Mouse (Mus musculus): ENCODE data around the gene Polr3h.
"Not testable (repeated sequence)": the region's sequence is repeated elsewhere in the genome, so short reads cannot be mapped to it uniquely, and the experiment has no call there.

The Polr3h gene

DNA sequence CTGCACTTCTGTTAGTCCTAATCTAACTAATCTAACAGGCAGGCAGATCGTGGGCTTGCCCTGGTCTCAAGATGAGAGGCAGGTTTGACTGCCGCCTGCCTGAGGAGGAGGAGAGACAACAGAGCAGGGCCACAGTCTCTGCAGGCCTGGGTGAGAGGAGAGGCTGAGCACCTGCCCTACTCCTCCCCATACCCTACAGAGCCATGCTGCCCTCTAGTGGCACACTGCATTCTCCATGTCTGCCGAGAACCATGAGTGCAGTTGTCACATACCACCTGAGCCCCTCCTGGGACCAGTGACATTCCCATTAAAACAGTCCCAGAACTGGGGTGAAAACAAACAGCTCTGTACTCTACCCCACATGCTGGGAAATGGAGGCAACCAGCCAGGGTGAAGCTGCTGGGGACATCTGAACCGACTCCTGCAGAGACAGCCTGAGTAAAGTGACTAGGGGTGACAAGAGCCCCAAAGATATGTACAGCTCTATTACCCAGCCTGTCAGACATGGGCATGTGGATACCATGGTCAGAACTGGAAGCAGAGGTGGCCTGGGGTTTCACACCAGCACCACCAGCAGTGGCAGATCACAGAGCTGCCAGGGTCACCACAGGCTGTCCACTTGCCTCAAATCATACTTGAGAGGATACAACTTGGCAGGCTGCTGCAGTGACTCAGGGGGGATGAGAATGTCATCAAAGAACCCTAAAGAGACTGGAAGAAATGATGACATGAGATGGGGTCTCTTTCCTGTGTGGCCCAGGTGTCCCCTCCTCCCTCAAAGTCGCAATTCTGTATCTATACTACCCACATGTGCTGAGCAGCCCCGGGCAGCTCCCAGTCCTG, 8.2 kb downstream of the Polr3h start:
- no peak for DNase-seq (ENCODE audit: extremely low spot score, low read depth, low spot score)

DNA sequence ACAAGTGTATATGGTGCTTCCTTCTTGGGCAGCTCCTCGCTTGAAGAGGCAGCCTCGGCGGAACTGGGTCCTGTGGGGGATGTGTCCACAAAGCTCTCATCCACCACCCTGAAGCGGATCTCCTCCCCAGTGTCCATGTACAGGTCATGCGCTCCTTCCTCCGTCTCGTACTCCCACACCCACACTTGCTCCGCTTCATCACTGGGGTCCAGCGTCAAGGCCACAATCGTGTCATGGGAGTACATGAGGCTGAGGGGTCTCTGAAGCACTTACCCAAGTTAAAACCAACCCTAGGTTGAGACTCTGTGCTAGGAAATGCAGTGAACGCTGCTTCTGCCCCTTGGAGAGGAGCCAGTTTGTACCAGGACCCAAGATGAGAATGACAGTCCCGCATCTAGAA, 8.8 kb downstream of the Polr3h start:
- DNase-seq (ENCODE audit: extremely low spot score, low read depth, low spot score) = no peak

DNA sequence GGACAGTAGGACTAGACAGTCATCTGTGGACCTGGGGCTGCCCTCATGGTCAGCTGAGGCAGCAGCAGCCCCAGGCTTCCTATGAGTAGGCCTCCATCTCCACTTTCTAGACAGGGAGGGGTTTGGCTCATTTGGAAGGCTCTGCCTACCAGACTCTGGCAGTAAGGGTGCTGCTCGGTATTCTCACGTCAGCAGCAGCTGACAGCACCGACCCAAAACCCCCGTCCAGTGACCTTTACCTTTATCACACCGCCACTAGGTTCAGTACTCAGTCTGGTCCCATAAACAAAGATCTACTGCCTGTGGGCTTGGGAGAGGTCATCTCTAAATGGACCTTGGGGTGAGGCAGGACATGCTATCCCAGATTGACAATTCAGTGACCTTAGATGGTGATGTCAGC, 10.4 kb downstream of the Polr3h start:
- no peak for DNase-seq (ENCODE audit: extremely low spot score, low read depth, low spot score)

DNA sequence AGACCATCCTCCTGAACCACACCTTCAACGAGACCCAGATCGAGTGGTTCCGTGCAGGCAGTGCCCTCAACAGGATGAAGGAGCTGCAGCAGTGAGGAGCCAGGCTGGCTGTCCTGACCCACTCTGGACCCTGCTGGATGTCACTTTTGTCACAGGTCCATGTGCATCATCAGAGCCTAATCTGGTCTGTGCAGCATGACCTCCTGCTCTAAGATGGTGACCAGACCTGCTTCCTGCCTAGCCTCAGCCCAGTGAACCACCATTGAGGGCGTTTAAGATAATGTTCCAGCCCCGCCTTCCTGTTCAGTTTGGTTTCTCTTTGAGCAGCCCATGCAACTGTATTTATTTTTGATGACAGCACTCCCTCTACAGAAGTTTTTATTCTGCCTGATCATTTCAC, 11.4 kb downstream of the Polr3h start:
- DNase-seq (ENCODE audit: extremely low spot score, low read depth, low spot score) = no peak

DNA sequence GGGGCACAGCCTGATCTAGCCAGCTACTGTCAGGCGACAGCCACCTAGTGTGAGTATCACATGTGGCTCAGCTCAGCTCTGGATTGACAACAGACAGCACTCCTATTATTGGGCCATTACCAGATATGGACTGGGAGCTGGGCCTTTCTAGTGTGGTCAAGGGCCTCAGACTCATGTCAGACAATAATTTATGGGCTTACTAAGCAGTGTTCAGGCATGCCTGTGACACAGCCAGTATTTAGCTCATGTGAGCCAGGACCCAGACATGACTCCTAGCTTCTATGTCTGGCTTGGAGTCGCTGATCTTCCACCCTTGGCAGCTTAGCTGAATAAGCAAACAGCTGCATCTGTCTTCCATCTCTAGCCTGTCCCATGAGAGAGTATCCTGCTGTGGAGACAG, 13.5 kb downstream of the Polr3h start:
- DNase-seq (ENCODE audit: extremely low spot score, low read depth, low spot score) = no peak

DNA sequence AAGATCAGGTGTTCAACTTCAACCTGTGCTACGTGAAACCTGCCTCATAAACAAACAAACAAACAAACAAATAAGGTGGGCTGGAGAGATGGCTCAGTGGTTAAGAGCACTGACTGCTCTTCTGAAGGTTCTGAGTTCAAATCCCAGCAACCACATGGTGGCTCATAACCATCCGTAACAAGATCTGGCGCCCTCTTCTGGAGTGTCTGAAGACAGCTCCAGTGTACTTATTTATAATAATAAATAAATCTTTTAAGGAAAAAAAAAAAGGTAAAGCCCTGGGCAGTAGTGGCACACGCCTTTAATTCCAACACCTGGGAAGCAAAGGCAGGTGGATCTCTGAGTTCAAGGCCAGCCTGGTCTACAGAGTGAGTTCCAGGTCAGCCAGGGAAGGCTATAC, 17.3 kb downstream of the Polr3h start:
- DNase-seq (ENCODE audit: extremely low spot score, low read depth, low spot score) = not testable (repeated sequence)

DNA sequence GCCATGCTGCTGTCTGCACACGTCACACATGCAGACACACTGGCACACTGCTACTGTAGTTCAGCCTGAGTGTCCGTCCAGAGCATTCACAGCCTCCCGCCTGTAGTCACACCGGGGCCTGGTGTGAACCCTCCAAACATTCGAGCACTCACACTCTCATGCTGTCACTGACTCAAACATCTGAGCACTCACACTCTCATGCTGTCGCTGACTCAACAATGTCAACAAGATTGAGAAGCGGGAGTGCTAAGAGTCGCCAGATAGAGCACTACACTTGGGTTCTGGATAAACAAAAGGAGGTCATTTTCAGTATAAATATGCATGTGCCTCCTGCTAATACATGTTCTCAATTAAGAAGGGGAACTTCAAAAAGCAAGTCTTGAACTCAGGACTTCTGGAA, 18.1 kb downstream of the Polr3h start:
- DNase-seq (ENCODE audit: extremely low spot score, low read depth, low spot score) = no peak

DNA sequence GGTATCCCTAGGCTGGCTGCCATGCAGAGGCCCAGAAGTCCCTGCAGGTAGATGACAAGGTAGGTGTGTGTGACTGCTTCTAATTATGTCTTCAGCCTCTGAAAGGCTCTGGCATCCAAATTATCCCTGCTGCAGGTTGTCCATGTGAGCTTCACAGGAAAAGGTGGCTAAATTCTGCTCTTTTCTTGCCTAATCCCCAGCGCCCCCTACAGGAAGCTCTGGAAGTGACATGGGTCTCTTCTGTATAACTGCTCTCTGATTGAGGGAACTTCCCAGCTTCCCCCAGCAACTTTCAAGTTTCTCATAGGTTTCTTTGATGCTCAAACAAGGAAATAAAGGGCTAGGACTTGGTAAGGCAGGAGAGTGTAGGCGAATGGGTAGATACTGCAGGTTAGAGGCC, 21.1 kb downstream of the Polr3h start:
- no peak for DNase-seq (ENCODE audit: extremely low spot score, low read depth, low spot score)

DNA sequence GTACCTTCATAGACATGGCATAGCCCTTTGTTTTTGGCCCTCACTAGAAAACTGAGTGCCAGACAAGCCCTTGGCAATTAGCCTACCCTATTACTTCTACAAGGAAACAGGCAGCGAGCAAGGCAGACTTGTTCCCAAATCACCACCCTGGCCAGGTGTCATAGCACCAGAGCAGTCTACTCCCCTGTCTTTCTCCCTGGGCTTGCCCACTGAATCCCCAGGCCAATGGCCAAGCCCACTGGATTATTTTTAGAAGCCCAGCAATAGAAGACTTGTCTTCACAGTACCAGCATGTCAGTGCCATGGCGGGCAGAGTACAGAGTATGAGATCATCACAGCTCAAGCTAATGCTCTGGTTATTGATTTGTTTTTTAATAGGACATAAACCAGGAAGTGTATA, 27.3 kb downstream of the Polr3h start:
- DNase-seq (ENCODE audit: extremely low spot score, low read depth, low spot score) = no peak

DNA sequence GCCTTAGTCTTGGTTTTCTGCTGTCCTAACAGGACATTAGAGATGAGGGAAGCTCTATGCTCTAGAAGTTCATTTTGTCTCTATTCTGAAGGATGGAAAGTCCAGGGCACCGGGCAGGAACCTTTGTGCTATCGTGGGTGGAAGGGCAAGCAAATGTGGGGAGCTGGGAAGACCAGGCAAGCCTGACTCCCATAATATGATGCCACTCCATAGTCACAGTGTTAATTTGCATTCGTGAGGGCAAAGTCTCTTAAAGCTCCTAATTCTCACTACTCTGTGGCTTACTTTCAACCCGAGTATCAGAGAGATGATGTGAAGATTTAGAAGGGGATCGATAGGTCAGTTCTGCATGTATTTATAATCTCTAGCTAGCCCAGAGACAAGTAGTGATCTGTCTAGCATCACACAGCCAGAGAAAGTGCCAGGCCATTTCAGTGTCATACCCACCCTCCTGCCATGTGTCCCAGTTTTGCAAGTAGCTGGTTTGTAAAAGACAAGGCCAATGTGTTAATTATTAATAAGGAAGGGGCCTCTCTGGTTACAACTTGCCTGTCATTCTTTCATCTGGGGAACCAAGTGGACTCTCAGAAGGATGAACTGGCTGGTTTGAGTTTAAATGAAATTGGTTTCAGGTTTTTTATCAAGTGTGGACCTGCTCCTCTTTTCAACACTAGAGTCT, 28.3 kb downstream of the Polr3h start:
- DNase-seq (ENCODE audit: extremely low spot score, low read depth, low spot score) = no peak

DNA sequence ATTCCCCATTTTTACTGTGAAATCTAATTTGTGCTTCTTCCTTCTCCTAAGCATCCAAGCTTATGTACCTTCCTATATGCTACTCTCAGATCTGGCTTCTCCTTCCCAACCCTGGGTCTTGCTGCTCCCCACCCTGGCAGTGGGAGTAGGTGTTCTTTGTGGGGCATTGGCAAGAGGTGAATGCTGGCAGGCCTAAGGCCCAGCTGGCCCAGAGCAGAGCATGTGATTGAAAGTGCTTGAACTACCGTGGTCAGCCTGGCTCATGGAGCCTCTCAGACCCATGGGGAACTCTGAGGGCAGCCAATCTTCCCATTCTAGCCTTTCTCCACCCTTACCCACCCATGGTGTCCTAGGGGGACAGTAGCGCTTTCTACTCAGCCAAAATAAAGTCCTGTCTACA, 29.6 kb downstream of the Polr3h start:
- no peak for DNase-seq (ENCODE audit: extremely low spot score, low read depth, low spot score)

DNA sequence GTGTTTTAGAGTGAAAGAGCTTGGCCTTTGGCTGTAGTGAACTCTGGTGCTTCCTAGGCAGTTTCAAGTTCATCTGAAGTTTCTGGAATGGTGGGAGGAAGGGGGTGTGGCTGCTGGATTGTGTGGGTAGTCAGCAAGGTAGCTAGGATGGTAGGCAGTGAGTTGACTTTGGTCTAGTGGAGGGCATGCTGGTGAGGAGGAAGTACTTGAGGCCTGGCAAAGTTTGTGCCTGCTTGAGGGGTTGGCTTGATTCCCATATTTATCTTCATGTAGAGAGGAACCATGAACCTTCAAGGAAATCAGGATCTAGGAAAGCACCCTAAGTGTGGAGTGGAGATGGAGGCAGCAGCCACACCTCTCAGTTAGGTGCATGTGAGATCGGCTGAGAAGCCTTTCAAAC, 32.0 kb downstream of the Polr3h start:
- DNase-seq (ENCODE audit: extremely low spot score, low read depth, low spot score) = no peak

DNA sequence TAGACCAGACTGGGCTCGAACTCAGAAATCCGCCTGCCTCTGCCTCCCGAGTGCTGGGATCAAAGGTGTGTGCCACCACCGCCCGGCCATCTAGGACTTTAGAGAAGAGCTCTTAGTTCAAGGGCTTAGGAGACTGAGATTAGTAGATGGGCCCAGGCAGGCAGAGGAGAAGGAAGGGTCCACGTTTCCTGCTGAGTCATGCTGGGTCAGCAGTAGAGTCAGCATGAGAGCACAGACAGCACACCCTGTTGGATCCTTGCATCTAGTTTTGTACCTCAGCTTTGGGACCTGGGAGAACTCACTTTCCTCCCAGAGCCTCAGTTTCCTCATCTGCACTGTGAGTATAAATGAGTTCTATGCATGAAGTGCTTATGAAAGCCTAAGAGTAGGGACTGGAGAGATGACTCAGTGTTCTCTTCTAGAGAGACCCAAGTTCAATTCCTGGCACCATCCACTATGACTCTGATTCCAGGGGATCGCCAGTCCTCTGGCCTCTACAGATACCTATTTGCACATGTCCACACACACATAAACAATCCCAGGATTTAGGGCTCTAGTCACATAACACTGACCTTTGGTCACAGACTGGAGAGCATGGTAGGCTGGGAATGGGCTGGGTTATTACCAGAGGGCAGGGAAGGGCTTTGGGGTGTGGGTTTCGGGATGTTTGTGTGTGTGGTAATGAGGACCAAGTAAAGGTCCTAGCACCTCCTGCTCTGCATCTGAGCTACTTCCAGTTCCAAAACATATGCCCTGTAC, 34.0 kb downstream of the Polr3h start:
- DNase-seq (ENCODE audit: extremely low spot score, low read depth, low spot score) = no peak

DNA sequence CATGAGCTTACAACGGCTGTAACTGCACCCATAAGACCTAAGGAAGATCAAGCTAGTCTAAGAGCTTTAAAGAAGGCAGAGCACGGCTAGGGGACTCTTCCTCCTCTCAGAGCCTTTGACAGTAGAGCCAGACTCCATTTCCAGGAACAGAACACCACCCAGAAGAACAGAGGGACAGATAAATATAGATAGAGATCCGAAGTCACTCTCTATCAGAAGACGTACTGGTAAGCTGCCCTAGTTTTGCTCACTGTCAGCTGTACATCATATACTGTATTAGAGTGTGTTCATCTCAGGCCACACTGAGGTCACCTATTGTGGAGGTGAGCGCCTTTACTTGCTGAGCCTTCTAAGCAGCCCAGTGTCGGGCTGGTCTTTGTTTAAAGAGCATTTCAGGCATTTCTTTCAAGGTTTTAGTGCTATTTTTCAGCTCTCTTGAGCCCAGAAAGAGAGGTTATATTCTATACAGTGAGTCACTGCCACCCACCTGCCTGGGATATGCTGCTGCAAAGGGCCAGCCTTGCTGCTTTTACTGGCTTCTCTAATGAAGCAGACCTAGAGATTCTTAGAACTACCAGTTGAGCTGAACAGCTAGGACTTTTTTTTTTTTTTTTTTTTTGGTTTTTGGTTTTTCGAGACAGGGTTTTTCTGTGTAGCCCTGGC, 34.8 kb downstream of the Polr3h start:
- DNase-seq (ENCODE audit: extremely low spot score, low read depth, low spot score) = no peak

DNA sequence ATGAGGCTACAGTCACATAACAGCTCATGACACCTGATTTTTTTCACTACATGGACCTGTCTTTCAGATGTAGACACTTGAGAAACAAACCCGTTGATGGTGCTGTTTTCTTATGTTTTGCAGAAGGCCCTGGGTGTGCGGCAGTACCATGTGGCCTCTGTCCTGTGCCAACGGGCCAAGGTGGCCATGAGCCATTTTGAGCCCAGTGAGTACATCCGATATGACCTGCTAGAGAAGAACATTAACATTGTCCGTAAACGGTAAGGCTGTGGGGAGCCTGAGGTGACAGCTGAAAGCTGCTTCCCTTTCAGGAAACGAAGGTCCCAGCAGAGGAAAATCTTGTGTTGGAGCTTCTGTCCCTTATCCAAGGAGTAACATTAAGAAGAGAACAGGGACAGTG, 36.9 kb downstream of the Polr3h start:
- DNase-seq (ENCODE audit: extremely low spot score, low read depth, low spot score) = no peak

DNA sequence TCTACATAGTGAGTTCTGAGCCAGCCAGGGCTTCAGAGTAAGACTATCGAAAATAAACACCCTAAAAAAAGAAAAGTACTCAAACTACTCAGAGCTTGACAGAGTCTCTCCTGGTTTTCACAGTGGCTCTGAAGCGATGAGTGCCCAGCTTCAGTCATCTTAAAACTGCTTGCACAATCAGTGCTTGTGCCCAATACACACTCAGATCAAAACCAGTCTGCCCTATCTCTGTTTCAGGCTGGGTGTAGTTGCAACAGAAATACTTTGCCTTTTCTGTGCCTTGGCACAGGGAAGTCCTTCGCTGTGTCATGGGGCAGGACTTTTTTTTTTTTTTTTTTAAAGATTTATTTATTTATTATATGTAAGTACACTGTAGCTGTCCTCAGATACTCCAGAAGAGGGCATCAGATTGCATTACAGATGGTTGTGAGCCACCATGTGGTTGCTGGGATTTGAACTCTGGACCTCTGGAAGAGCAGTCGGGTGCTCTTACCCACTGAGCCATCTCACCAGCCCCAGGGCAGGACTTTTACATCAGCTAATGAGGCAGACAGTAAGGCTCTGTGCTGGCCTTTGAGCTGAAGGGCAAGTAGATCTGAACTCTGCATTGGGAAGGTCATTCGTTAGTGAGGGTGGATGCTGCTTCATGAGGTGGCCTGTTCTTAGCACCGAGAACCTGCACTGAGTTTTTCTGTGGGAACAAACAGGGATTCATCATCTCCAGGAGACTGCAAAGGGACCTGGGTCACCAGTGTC, 39.1 kb downstream of the Polr3h start:
- DNase-seq (ENCODE audit: extremely low spot score, low read depth, low spot score) = no peak

DNA sequence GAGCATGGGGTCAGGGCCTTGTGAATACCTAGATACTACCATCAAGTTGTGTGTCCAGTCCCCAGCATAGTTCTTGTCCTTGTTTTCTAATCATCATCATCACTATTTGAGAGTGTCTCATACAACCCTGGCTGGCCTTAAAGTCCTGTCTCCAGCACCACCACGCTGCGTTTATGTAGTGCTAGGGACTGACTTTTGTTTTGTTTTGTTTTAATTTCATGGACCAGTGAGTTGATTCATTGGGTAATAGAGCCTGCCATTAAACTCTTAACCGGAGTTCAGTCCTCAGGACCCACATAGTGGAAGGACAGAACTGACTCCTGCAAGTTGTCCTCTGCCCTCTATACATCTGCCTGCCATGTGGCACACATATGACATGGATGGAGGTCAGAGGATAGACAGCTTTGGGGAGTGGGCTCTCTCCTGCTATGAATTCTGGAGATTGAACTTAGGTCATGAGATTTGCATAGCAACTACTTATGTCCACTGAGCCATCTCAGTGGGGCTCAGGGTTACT, 40.6 kb downstream of the Polr3h start:
- DNase-seq (ENCODE audit: extremely low spot score, low read depth, low spot score) = no peak

DNA sequence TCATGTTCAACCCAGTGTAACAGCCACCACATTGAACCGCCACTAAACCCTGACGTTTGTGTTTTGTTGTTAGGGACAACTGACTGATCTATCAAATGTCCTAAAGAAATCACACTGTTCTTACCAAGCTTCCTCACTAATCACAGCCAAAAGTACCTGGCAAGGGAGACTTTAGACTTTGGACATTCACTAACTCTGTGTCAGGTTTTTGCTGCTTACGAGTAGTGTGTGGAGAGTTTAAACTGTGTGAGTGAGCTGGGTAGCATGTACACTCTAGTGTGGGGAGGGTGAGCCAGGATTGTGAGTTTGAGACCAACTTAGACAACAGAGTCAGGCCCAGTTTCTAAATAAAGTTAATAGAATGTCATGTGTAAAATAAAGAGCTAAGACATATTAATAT, 43.7 kb downstream of the Polr3h start:
- no peak for DNase-seq (ENCODE audit: extremely low spot score, low read depth, low spot score)

DNA sequence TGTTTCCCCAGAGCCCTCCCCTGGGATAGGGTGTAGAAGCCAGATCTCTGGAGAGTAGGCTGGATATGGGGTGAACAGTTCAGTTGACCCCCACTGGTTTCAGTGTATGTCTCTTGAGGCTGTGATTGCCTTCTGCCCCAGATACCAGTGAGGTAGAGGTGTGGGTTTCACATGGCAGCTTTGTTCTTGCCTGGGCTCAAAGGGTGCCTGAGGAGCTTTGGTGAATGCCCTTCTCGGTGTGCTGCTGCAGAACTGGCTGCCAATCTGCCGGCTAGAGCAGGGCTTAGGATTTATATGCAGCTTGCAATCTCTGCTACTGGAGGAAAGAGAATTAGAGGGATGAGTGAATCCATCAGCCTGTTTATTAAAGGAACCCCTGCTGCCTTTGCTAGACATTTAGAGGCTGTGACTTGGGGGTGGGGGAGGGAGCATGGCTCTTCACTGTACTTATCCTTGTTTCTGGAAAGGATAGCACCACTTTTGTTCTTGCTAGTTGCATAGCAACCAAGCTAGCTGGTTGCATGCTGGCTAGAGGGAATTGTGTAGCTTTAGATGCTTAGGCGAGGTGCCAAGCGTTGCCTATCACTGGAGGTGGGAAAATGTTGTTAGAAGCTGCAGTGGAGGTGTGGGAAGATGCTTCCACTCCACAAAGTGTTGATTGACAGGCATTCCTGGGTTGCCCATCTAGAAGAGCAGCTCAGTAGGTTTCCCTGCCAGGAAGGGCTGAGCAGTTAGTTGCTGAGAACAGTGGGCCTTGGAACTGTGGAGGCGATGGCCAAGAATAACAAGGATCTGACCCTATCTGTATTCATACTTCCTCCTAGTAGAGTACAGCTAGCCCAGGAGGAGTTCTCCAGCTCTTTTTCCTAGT, 46.3 kb downstream of the Polr3h start:
- no peak for DNase-seq (ENCODE audit: extremely low spot score, low read depth, low spot score)
